Mouse (Mus musculus) hindbrain, embryonic 15.5 days (tissue): ENCODE data around the gene Adrm1. TPM values are rescaled to one million over a fixed set of nuclear protein-coding genes. Genes with fewer than 3 reads are reported as not detected.

Experiments used
- ATAC-seq: fragments of 200-750 bp; cut with Nextera tagmentation; 2 replicates; pipeline ENCODE4 v1.8.0; 2017; ENCODE audit warnings: low read depth, moderate number of reproducible peaks, moderate TSS enrichment; ENCODE audit not compliant: low FRiP score
- H3K27ac ChIP-seq: fragments of 300-500 bp; sonication (generic); replicated peaks from 2 replicates; pipeline ENCODE4 v1.5.1; 2015; ENCODE audit warnings: mild to moderate bottlenecking, inconsistent platforms
- H3K27me3 ChIP-seq: fragments of 300-500 bp; sonication (generic); 2 replicates; pipeline ENCODE4 v1.6.1; 2015; ENCODE audit warnings: control low read depth, inconsistent platforms
- H3K36me3 ChIP-seq: fragments of 300-500 bp; sonication (generic); 2 replicates; pipeline ENCODE4 v1.6.1; 2015; ENCODE audit warnings: control low read depth, inconsistent platforms
- H3K4me1 ChIP-seq: fragments of 300-500 bp; sonication (generic); replicated peaks from 2 replicates; pipeline ENCODE4 v1.6.1; 2015; ENCODE audit warnings: control low read depth, inconsistent platforms
- H3K4me2 ChIP-seq: fragments of 300-500 bp; sonication (generic); 2 replicates; pipeline ENCODE4 v1.6.1; 2015; ENCODE audit warnings: moderate library complexity, mild to moderate bottlenecking, inconsistent platforms
- H3K4me3 ChIP-seq: fragments of 300-500 bp; sonication (generic); 2 replicates; pipeline ENCODE4 v1.5.1; 2015; ENCODE audit warnings: mild to moderate bottlenecking, inconsistent platforms
- H3K9ac ChIP-seq: fragments of 300-500 bp; sonication (generic); 2 replicates; pipeline ENCODE4 v1.6.1; 2015; ENCODE audit warnings: inconsistent platforms
- H3K9me3 ChIP-seq: fragments of 300-500 bp; sonication (generic); 2 replicates; pipeline ENCODE4 v1.6.1; 2016; ENCODE audit warnings: control low read depth, inconsistent platforms
- WGBS: fragments of 180-500 bp; shearing (Covaris S2); methylation state at CpG from one replicate; pipeline ENCODE4 v1.1.7; 2015; 5-methylcytosine and 5-hydroxymethylcytosine counted together
- polyA plus RNA-seq: library from polyadenylated mRNA; unstranded; fragments of >200 nt; fragmentation: Nextera tagmentation; extraction: Ambion mirVana; gene quantifications from 2 replicates; pipeline ENCODE4 v1.2.1, GENCODE M21; 2015

The Adrm1 gene
- 189 and 207 TPM in 2 replicates for polyA plus RNA-seq

- peak; percentile 99 for ATAC-seq
- Histone ChIP-seq H3K4me1 (peaks cover 29% of the 10 kb centered on the region), H3K27ac (peak within 1 kb of the TSS; percentile 96), H3K9ac (peak within 1 kb of the TSS; percentile 98), H3K4me3 (peak within 1 kb of the TSS; percentile 99), H3K4me2 (peak within 1 kb of the TSS; percentile 76), H3K36me3 (peaks cover 23% of the 10 kb centered on the region), H3K27me3 (no peaks in the 10 kb centered on the region), H3K9me3 (no peaks in the 10 kb centered on the region)
- 6% methylated on average over 41 of the region's 41 CpGs for WGBS
Observed at GRCm38 (mm10) chr2:180170806-180171521, at the start of gene Adrm1. Gene Adrm1, plus strand, starts transcription at chr2:180171485.

DNA sequence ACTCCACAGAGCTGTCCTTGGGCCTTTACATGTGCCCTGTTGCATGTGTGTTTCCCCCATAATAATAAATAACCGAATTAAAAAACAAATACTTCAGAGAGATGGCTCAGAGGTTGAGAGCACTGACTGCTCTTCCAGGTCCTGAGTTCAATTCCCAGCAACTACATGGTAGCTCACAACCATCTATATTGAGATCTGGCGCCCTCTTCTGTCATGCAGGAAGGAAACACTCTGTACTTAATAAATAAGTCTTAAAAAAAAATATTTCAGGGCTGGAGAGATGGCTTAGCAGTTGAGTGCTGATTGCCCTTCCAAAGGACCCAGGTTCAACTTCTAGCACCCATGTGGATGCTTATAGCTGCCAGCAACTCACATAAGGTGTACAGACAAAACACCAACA, 47.1 kb upstream of the Adrm1 start:
- 89% methylated on average over 2 of the region's 2 CpGs for WGBS
- no peak overlapping the region for H3K9ac ChIP-seq
- ATAC-seq: no peak
- H3K27ac ChIP-seq: no peak overlapping the region
- H3K9me3 ChIP-seq: no peaks in the 10 kb centered on the region
- no peak overlapping the region for H3K4me3 ChIP-seq
- H3K36me3 ChIP-seq: peaks cover 5% of the 10 kb centered on the region
- H3K27me3 ChIP-seq: no peaks in the 10 kb centered on the region
- peaks cover 43% of the 10 kb centered on the region for H3K4me1 ChIP-seq
- no peak overlapping the region for H3K4me2 ChIP-seq

DNA sequence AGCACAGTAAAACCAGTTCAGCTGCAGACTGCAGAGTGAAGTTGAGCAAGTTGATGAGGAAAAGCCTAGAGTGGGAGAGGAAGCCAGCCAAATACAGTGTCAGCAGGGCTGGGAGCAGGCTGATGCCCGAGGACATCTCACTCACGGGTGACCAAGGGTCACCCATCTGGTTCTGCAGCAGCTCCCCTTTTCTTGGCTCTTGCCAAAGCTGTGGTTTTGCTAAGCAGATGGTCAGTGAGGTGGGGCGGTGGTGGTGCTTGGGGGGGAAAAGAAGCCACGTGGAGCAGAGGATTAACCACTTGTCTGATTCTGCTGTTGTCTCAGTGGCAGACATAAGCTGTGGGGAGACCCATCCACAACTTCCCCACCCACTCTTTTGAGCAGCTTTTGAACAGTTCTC, 45.1 kb upstream of the Adrm1 start:
- H3K9ac ChIP-seq: no peak overlapping the region
- no peak overlapping the region for H3K4me2 ChIP-seq
- H3K27me3 ChIP-seq: no peaks in the 10 kb centered on the region
- H3K4me1 ChIP-seq: peaks cover 28% of the 10 kb centered on the region
- H3K27ac ChIP-seq: no peak overlapping the region
- WGBS: 21% methylated on average over 4 of the region's 4 CpGs
- no peak overlapping the region for H3K4me3 ChIP-seq
- H3K9me3 ChIP-seq: no peaks in the 10 kb centered on the region
- ATAC-seq: 0 out of 2 replicates have a peak, but pooled peaks have one; percentile 59
- peaks cover 5% of the 10 kb centered on the region for H3K36me3 ChIP-seq

DNA sequence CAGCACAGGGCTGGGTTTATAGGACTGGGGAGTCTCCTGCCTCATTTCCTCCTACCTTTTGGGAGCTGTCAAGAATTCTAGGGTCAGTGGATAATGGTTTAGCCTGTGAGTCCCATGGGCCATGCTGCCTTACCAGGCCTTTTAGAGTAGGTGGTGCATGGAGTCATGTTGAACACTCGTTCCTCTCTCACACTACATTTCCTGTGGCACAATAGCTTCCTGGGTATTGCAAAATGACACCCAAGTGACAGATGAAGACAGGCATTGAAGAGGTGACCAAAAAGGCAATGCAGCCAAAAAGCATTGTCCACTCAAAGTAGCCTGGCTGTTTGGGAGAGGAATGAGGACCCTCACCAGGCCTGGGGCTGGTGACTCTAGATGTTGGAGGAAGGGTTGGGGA, 43.6 kb upstream of the Adrm1 start:
- WGBS: 44% methylated on average over 1 of the region's 1 CpGs

GRCm38 (mm10) chr2:180133231-180133630, 38.1 kb upstream of the Adrm1 start:
- no peak overlapping the region for H3K27ac ChIP-seq

More for the DNA sequence above, 43.6 kb upstream of the Adrm1 start:
- Histone ChIP-seq H3K4me2 (no peak overlapping the region), H3K4me3 (no peak overlapping the region), H3K4me1 (peaks cover 27% of the 10 kb centered on the region), H3K27ac (no peak overlapping the region), H3K9me3 (no peaks in the 10 kb centered on the region), H3K36me3 (peaks cover 5% of the 10 kb centered on the region), H3K9ac (no peak overlapping the region), H3K27me3 (no peaks in the 10 kb centered on the region)
- no peak for ATAC-seq

GRCm38 (mm10) chr2:180133911-180134310, 37.4 kb upstream of the Adrm1 start:
- H3K4me3 ChIP-seq: no peak overlapping the region
- H3K4me2 ChIP-seq: no peak overlapping the region
- ATAC-seq: no peak
- no peaks in the 10 kb centered on the region for H3K4me1 ChIP-seq
- no peak overlapping the region for H3K9ac ChIP-seq
- H3K27me3 ChIP-seq: no peaks in the 10 kb centered on the region
- H3K36me3 ChIP-seq: peaks cover 11% of the 10 kb centered on the region; the same call in 1 of the 2 replicates
- 88% methylated on average over 3 of the region's 3 CpGs for WGBS
- H3K27ac ChIP-seq: no peak overlapping the region
- no peaks in the 10 kb centered on the region for H3K9me3 ChIP-seq

More at GRCm38 (mm10) chr2:180133231-180133630, 38.1 kb upstream of the Adrm1 start:
- WGBS: 93% methylated on average over 4 of the region's 4 CpGs
- H3K9ac ChIP-seq: no peak overlapping the region
- no peak overlapping the region for H3K4me3 ChIP-seq
- ATAC-seq: no peak
- H3K36me3 ChIP-seq: peaks cover 6% of the 10 kb centered on the region; the same call in 1 of the 2 replicates
- H3K4me1 ChIP-seq: no peaks in the 10 kb centered on the region
- no peaks in the 10 kb centered on the region for H3K27me3 ChIP-seq
- H3K9me3 ChIP-seq: no peaks in the 10 kb centered on the region
- no peak overlapping the region for H3K4me2 ChIP-seq

DNA sequence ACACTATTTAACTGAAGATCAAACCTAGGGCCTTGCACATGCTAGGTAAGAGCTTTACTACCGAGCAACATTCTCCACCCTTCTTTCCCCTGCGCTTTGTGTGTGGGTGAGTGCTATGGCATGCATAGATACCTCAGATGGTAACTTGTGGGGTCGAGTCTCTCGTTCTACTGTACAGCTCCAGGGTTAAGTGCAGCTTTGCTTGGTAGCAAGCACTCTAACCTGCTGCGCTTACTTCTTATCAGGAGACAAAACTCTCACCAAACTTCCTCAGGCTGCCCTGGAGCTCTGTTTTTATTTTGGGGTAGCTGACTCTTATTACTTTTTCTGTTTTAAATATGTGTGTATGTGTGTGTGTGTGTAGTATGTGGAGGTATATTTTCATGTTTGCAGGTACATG, 35.9 kb upstream of the Adrm1 start:
- Histone ChIP-seq H3K4me3 (no peak overlapping the region), H3K9me3 (no peaks in the 10 kb centered on the region), H3K9ac (no peak overlapping the region), H3K36me3 (peaks cover 23% of the 10 kb centered on the region), H3K27ac (no peak overlapping the region), H3K4me1 (no peaks in the 10 kb centered on the region), H3K4me2 (no peak overlapping the region), H3K27me3 (no peaks in the 10 kb centered on the region)
- ATAC-seq: no peak
- WGBS: 84% methylated on average over 5 of the region's 5 CpGs

GRCm38 (mm10) chr2:180146091-180146490, 25.2 kb upstream of the Adrm1 start:
- H3K27ac ChIP-seq: no peak overlapping the region
- ATAC-seq: no peak
- no peak overlapping the region for H3K4me2 ChIP-seq
- H3K4me1 ChIP-seq: no peaks in the 10 kb centered on the region
- H3K9ac ChIP-seq: no peak overlapping the region
- no peaks in the 10 kb centered on the region for H3K9me3 ChIP-seq
- H3K4me3 ChIP-seq: no peak overlapping the region
- H3K27me3 ChIP-seq: no peaks in the 10 kb centered on the region
- WGBS: 70% methylated on average over 2 of the region's 2 CpGs
- H3K36me3 ChIP-seq: peaks cover 81% of the 10 kb centered on the region

GRCm38 (mm10) chr2:180147379-180147778, 23.9 kb upstream of the Adrm1 start:
- Histone ChIP-seq H3K9me3 (no peaks in the 10 kb centered on the region), H3K27me3 (no peaks in the 10 kb centered on the region), H3K4me2 (no peak overlapping the region), H3K27ac (no peak overlapping the region), H3K36me3 (peaks cover 78% of the 10 kb centered on the region), H3K4me3 (no peak overlapping the region), H3K4me1 (no peaks in the 10 kb centered on the region), H3K9ac (no peak overlapping the region)
- 88% methylated on average over 6 of the region's 6 CpGs for WGBS
- ATAC-seq: no peak

- Histone ChIP-seq H3K4me1 (no peaks in the 10 kb centered on the region), H3K27me3 (no peaks in the 10 kb centered on the region), H3K27ac (no peak overlapping the region), H3K4me2 (no peak overlapping the region), H3K9me3 (no peaks in the 10 kb centered on the region), H3K36me3 (peaks cover 82% of the 10 kb centered on the region), H3K4me3 (no peak overlapping the region), H3K9ac (no peak overlapping the region)
- ATAC-seq: no peak
- 86% methylated on average over 9 of the region's 9 CpGs for WGBS
Observed at GRCm38 (mm10) chr2:180148551-180148950, 22.7 kb upstream of the Adrm1 start.

GRCm38 (mm10) chr2:180154796-180155195, 16.5 kb upstream of the Adrm1 start:
- no peak overlapping the region for H3K4me2 ChIP-seq
- H3K4me3 ChIP-seq: no peak overlapping the region
- H3K36me3 ChIP-seq: peaks cover 81% of the 10 kb centered on the region
- no peak for ATAC-seq
- H3K9me3 ChIP-seq: no peaks in the 10 kb centered on the region
- no peaks in the 10 kb centered on the region for H3K27me3 ChIP-seq
- WGBS: 66% methylated on average over 3 of the region's 3 CpGs
- H3K9ac ChIP-seq: no peak overlapping the region
- no peak overlapping the region for H3K27ac ChIP-seq
- no peaks in the 10 kb centered on the region for H3K4me1 ChIP-seq

GRCm38 (mm10) chr2:180158627-180159026, 12.7 kb upstream of the Adrm1 start:
- H3K27ac ChIP-seq: no peak overlapping the region
- WGBS: 94% methylated on average over 3 of the region's 3 CpGs
- H3K36me3 ChIP-seq: peaks cover 75% of the 10 kb centered on the region
- no peak overlapping the region for H3K9ac ChIP-seq
- H3K9me3 ChIP-seq: no peaks in the 10 kb centered on the region
- no peak for ATAC-seq
- no peaks in the 10 kb centered on the region for H3K4me1 ChIP-seq
- H3K4me2 ChIP-seq: no peak overlapping the region
- no peak overlapping the region for H3K4me3 ChIP-seq
- no peaks in the 10 kb centered on the region for H3K27me3 ChIP-seq

GRCm38 (mm10) chr2:180165855-180166254, 5.4 kb upstream of the Adrm1 start:
- no peaks in the 10 kb centered on the region for H3K27me3 ChIP-seq
- peaks cover 5% of the 10 kb centered on the region for H3K4me1 ChIP-seq
- H3K4me2 ChIP-seq: no peak overlapping the region
- H3K36me3 ChIP-seq: peaks cover 24% of the 10 kb centered on the region
- ATAC-seq: no peak
- WGBS: 72% methylated on average over 2 of the region's 2 CpGs
- no peak overlapping the region for H3K27ac ChIP-seq
- no peaks in the 10 kb centered on the region for H3K9me3 ChIP-seq
- no peak overlapping the region for H3K9ac ChIP-seq
- H3K4me3 ChIP-seq: no peak overlapping the region
